Mouse (Mus musculus) cerebellum, adult 9-11 months (tissue): ENCODE data around the gene Gm10491.
"Not testable (repeated sequence)": the region's sequence is repeated elsewhere in the genome, so short reads cannot be mapped to it uniquely, and the experiment has no call there.

Source experiments
- DNase-seq: peaks from one replicate; pipeline ENCODE4 v3.0.0; 2022

Gm10491 gene

GRCm38 (mm10) chrX:7907735-7908134 lies at the start of gene Gm10491:
Gene Gm10491 (minus strand): TSS chrX:7907835.
- DNase-seq = no peak

- DNase-seq = no peak
These were observed 42.5 kb upstream of the Gm10491 start for GRCm38 (mm10) chrX:7950091-7950490.

GRCm38 (mm10) chrX:7947900-7948492 lies 40.4 kb upstream of the Gm10491 start:
- DNase-seq = peak; percentile 97

- peak; percentile 50 for DNase-seq
These were observed 39.7 kb upstream of the Gm10491 start, which contains the start of gene Hdac6 for GRCm38 (mm10) chrX:7947108-7947899. Gene Hdac6 (minus strand): TSS chrX:7947889.

GRCm38 (mm10) chrX:7945618-7946017 lies 38.0 kb upstream of the Gm10491 start:
- DNase-seq = no peak

GRCm38 (mm10) chrX:7937667-7938066 lies 30.0 kb upstream of the Gm10491 start:
- no peak for DNase-seq

- no peak for DNase-seq
These were observed 29.2 kb upstream of the Gm10491 start for GRCm38 (mm10) chrX:7936874-7937273.

GRCm38 (mm10) chrX:7928270-7928790 lies 20.7 kb upstream of the Gm10491 start, which contains the start of gene Eras:
Gene Eras (minus strand): TSS chrX:7928607.
- DNase-seq = no peak

- no peak for DNase-seq
These were observed 19.5 kb upstream of the Gm10491 start for GRCm38 (mm10) chrX:7927116-7927515.

- DNase-seq = no peak
These were observed 18.6 kb upstream of the Gm10491 start for GRCm38 (mm10) chrX:7926266-7926665.

GRCm38 (mm10) chrX:7922032-7922431 lies 14.4 kb upstream of the Gm10491 start:
- peak; percentile 40 for DNase-seq

GRCm38 (mm10) chrX:7919601-7920383 lies 12.2 kb upstream of the Gm10491 start, which contains the start of gene Pcsk1n:
Gene Pcsk1n (plus strand): TSS chrX:7919822.
- DNase-seq = peak; percentile 75

- not testable (repeated sequence) for DNase-seq
These were observed 10.3 kb upstream of the Gm10491 start for GRCm38 (mm10) chrX:7917960-7918359.

GRCm38 (mm10) chrX:7915669-7916068 lies 8.0 kb upstream of the Gm10491 start:
- not testable (repeated sequence) for DNase-seq

- DNase-seq = no peak
These were observed 2.8 kb upstream of the Gm10491 start for GRCm38 (mm10) chrX:7910473-7910872.

- not testable (repeated sequence) for DNase-seq
These were observed 1.6 kb upstream of the Gm10491 start, which contains the start of gene Gm10490 for GRCm38 (mm10) chrX:7909242-7909641. Gene Gm10490 (plus strand): TSS chrX:7909542.

- no peak for DNase-seq
These were observed 3.2 kb downstream of the Gm10491 start for GRCm38 (mm10) chrX:7904441-7904840.

GRCm38 (mm10) chrX:7898880-7899874 lies 8.5 kb downstream of the Gm10491 start, which contains the start of the genes Pqbp1 and Timm17b:
Gene Pqbp1 (minus strand): TSS chrX:7899269.
Gene Timm17b (plus strand): TSS chrX:7899357.
- DNase-seq = peak; percentile 95

- peak; percentile 39 for DNase-seq
These were observed 9.4 kb downstream of the Gm10491 start for GRCm38 (mm10) chrX:7898211-7898610.

- DNase-seq = peak; percentile 91
These were observed 23.6 kb downstream of the Gm10491 start, which contains the start of gene Slc35a2 for GRCm38 (mm10) chrX:7883841-7884567. Gene Slc35a2 (plus strand): TSS chrX:7884028.

GRCm38 (mm10) chrX:7879819-7880218 lies 27.8 kb downstream of the Gm10491 start:
- peak; percentile 87 for DNase-seq
